9 mouse cellular contexts compared by ENCODE assay signal in genomic region chr10:75708633-75708992, GRCm38 (mm10). TPM values are rescaled to one million over a fixed set of nuclear protein-coding genes. Genes with fewer than 3 reads are reported as not detected.
DNase-seq lines count a peak whose midpoint lies in the region; ATAC-seq and TF ChIP-seq lines count a peak whose summit lies in the region.
"Had no signal": no experiment of that assay in that cellular context is flagged by ENCODE, and none has a peak within 500 bp of the region (broad histone marks: within the 10 kb centered on the region; RNA-seq: fewer than 3 reads in every experiment).

No protein-coding gene starts in this region.

- no peak overlapping the region for H3K4me3 ChIP-seq in midbrain, postnatal 0 days (ENCODE audit: low read depth, low read length)
- H3K4me3 ChIP-seq: stomach, embryonic 15.5 days had no signal

- H3K27ac ChIP-seq in midbrain, postnatal 0 days (ENCODE audit: low read depth, low read length): no peak overlapping the region
- H3K27ac ChIP-seq: stomach, embryonic 15.5 days had no signal

- TF ChIP-seq CTCF in midbrain, postnatal 0 days (IDR thresholded peaks at IDR 0.05): peak; percentile 76

- intact Hi-C loops in heart, postnatal 14 days (cut with DNase I): no loop called here

- H3K4me1 ChIP-seq in midbrain, postnatal 0 days (ENCODE audit: insufficient read depth, low read length): peaks cover 8% of the 10 kb centered on the region; the same call in 1 of the 2 replicates

- peak; percentile 61 for ATAC-seq in midbrain, postnatal 0 days (ENCODE audit: low FRiP score)

- WGBS in midbrain, postnatal 0 days: 33% methylated on average over 9 of the region's 9 CpGs

- no peak overlapping the region for H3K9ac ChIP-seq in midbrain, postnatal 0 days (replicated peaks; ENCODE audit: low read length, poor library complexity, severe bottlenecking)
- H3K9ac ChIP-seq: stomach, embryonic 15.5 days had no signal

- peaks cover 43% of the 10 kb centered on the region for H3K36me3 ChIP-seq in midbrain, postnatal 0 days (ENCODE audit: insufficient read depth, low read length)

- H3K9me3 ChIP-seq in midbrain, postnatal 0 days (ENCODE audit: low read length): no peaks in the 10 kb centered on the region
- H3K9me3 ChIP-seq: stomach, embryonic 15.5 days had no signal

- H3K27me3 ChIP-seq in midbrain, postnatal 0 days (ENCODE audit: insufficient read depth, low read length): no peaks in the 10 kb centered on the region
- H3K27me3 ChIP-seq: stomach, embryonic 15.5 days had no signal

- DNase-seq in heart, postnatal 14 days: peak; percentile 28 to 45
- DNase-seq in heart, adult 9 months (ENCODE audit: low spot score in 2 of 2): no peak
- peak; percentile 25 for DNase-seq in NIH3T3 (ENCODE audit: low read depth)
- peak; percentile 32 for DNase-seq in embryo, embryonic 10.5 days (ENCODE audit: low spot score)
- DNase-seq in kidney, postnatal 10 days: peak; percentile 44
- peak; percentile 66 for DNase-seq in midbrain, postnatal 0 days (ENCODE audit: low spot score)
- DNase-seq in gastrocnemius, adult 8-10 months (ENCODE audit: low spot score in 2 of 2): no peak
- no peak for DNase-seq in layer of hippocampus, adult 11-12 months (ENCODE audit: low spot score)

- no peak overlapping the region for H3K4me2 ChIP-seq in midbrain, postnatal 0 days (ENCODE audit: low read depth, low read length, poor library complexity, severe bottlenecking)
- H3K4me2 ChIP-seq: stomach, embryonic 15.5 days had no signal

RNA-seq across cellular contexts. Expression of gene Cabin1, which starts 55.5 kb away (rescaled TPM):
- total RNA-seq in heart, postnatal 14 days (2021): 10 to 100 TPM; 23.0 to 24.8 TPM
- total RNA-seq in midbrain, postnatal 0 days (2014; rRNA removed): 83.4 and 93.3 TPM in 2 replicates
- polyA plus RNA-seq in midbrain, postnatal 0 days (2015; fragmentation: Nextera tagmentation; extraction: Ambion mirVana): 30.1 and 31.6 TPM in 2 replicates
- 1 to 10 TPM; 6.6 to 9.3 (median 7.4) TPM for total RNA-seq in gastrocnemius, adult 8-10 months (2022)

Comparison
In these comparisons a context has a peak if more than half of its experiments do, and no peak if none do; other contexts are left out.
1. DNase-seq: peak in heart, postnatal 14 days (2 of 2), NIH3T3 (single experiment), embryo, embryonic 10.5 days (single experiment), kidney, postnatal 10 days (single experiment) and midbrain, postnatal 0 days (single experiment); none in heart, adult 9 months (0 of 2), gastrocnemius, adult 8-10 months (0 of 2) and layer of hippocampus, adult 11-12 months (single experiment).